Mouse (Mus musculus) lung, postnatal 0 days (tissue): ENCODE measurements around the gene Nat8. TPM values are rescaled to one million over a fixed set of nuclear protein-coding genes. Genes with fewer than 3 reads are reported as not detected.
"Not testable (repeated sequence)": the region's sequence is repeated elsewhere in the genome, so short reads cannot be mapped to it uniquely, and the experiment has no call there.

Experiments used
- ATAC-seq: fragments of 200-750 bp; cut with Nextera tagmentation; 2 replicates; pipeline ENCODE4 v1.8.0; 2017; ENCODE audit warnings: moderate library complexity
- DNase-seq: peaks from one replicate; pipeline ENCODE4 v3.0.0-alpha.2; 2016; ENCODE audit warnings: low spot score
- H3K27ac ChIP-seq: fragments of 300-500 bp; sonication (generic); 2 replicates; pipeline ENCODE4 v1.5.1; 2014; ENCODE audit warnings: antibody characterized with exemption, mild to moderate bottlenecking, low read length, mixed read lengths
- H3K27me3 ChIP-seq: fragments of 300-500 bp; sonication (generic); replicated peaks from 2 replicates; pipeline ENCODE4 v1.6.1; 2014; ENCODE audit warnings: low read length, mixed read lengths; ENCODE audit not compliant: insufficient read depth
- H3K36me3 ChIP-seq: fragments of 300-500 bp; sonication (generic); 2 replicates; pipeline ENCODE4 v1.6.1; 2014; ENCODE audit warnings: low read length, mixed read lengths; ENCODE audit not compliant: insufficient read depth
- H3K4me1 ChIP-seq: fragments of 300-500 bp; sonication (generic); 2 replicates; pipeline ENCODE4 v1.6.1; 2014; ENCODE audit warnings: antibody characterized with exemption, low read depth, low read length, mixed read lengths; ENCODE audit not compliant: insufficient read depth
- H3K4me2 ChIP-seq: fragments of 300-500 bp; sonication (generic); replicated peaks from 2 replicates; pipeline ENCODE4 v1.6.1; 2014; ENCODE audit warnings: low read depth, mild to moderate bottlenecking, low read length, moderate library complexity, mixed read lengths
- H3K4me3 ChIP-seq: fragments of 300-500 bp; sonication (generic); 2 replicates; pipeline ENCODE4 v1.5.1; 2014; ENCODE audit warnings: low read depth, low read length
- H3K9ac ChIP-seq: fragments of 300-500 bp; sonication (generic); replicated peaks from 2 replicates; pipeline ENCODE4 v1.6.1; 2014; ENCODE audit warnings: low read depth, mild to moderate bottlenecking
- H3K9me3 ChIP-seq: fragments of 300-500 bp; sonication (generic); 2 replicates; pipeline ENCODE4 v1.6.1; 2016; ENCODE audit warnings: low read length, mixed read lengths
- WGBS: fragments of 180-500 bp; shearing (Covaris S2); extraction: QIAGEN DNeasy Blood & Tissue Kit; methylation state at CpG from one replicate; pipeline ENCODE4 v1.1.7; 2014; 5-methylcytosine and 5-hydroxymethylcytosine counted together
- microRNA-seq: library from miRNA; unstranded; fragments of <30 nt; microRNA quantifications from one replicate; pipeline ENCODE4, GENCODE M21; 2016
- polyA plus RNA-seq: library from polyadenylated mRNA; unstranded; fragments of >200 nt; fragmentation: Nextera tagmentation; extraction: Ambion mirVana; gene quantifications from 2 replicates; pipeline ENCODE4 v1.2.1, GENCODE M21; 2015

Nat8 gene
- polyA plus RNA-seq, 1 experiment from 2014 or later: not detected

- peak; percentile 32; the same call in 1 of the 2 replicates for ATAC-seq
- not testable (repeated sequence) for DNase-seq, H3K36me3 ChIP-seq, H3K9ac ChIP-seq, H3K4me1 ChIP-seq, H3K9me3 ChIP-seq, H3K27ac ChIP-seq, H3K27me3 ChIP-seq, H3K4me2 ChIP-seq, H3K4me3 ChIP-seq
- WGBS: 44% methylated on average over 5 of the region's 5 CpGs
These were observed 28.7 kb downstream of the Nat8 start for GRCm38 (mm10) chr6:85803180-85803579.

Small RNA genes within 50 kb of the gene (microRNA-seq; reads per million reads assigned to microRNA genes)
- not detected for gene Mir6375

Other genes starting within 250 kb of the Nat8 start
- 1.2 and 1.5 TPM in 2 replicates for gene Alms1, start 244.6 kb downstream of the Nat8 start, polyA plus RNA-seq
- gene Nat8f7, start 118.9 kb downstream of the Nat8 start, polyA plus RNA-seq: not detected in 2 replicates
- gene Nat8f3, start 66.3 kb downstream of the Nat8 start, polyA plus RNA-seq: not detected in 2 replicates
- not detected in 2 replicates for gene Nat8f6, start 11.1 kb downstream of the Nat8 start, polyA plus RNA-seq
- gene Nat8f5, start 11.1 kb downstream of the Nat8 start, polyA plus RNA-seq: 0.19 TPM in 1 of 2 replicates, not detected in the other
- gene Nat8f2, start 37.1 kb upstream of the Nat8 start, polyA plus RNA-seq: not detected in 2 replicates
- gene Nat8f4, start 72.8 kb upstream of the Nat8 start, polyA plus RNA-seq: 2.6 and 2.7 TPM in 2 replicates
- gene Tprkb, start 79.8 kb upstream of the Nat8 start, polyA plus RNA-seq: 23.8 and 26.2 TPM in 2 replicates
- gene Nat8f1, start 83.6 kb upstream of the Nat8 start, polyA plus RNA-seq: 8.0 and 11.2 TPM in 2 replicates
- gene Dusp11, start 129.6 kb upstream of the Nat8 start, polyA plus RNA-seq: 32.0 and 44.3 TPM in 2 replicates
- gene Figla, start 184.1 kb upstream of the Nat8 start, polyA plus RNA-seq: not detected in 2 replicates
- 0.40 and 0.84 TPM in 2 replicates for gene Add2, start 196.6 kb upstream of the Nat8 start, polyA plus RNA-seq